Mouse (Mus musculus) cerebellum, adult 11 months (tissue): Measurements from ENCODE around the gene Atxn7l1.

Source experiments
- DNase-seq: peaks from one replicate; pipeline ENCODE4 v3.0.0; 2022

The Atxn7l1 gene

GRCm38 (mm10) chr12:33333914-33334313 lies 186.4 kb downstream of the Atxn7l1 start:
- DNase-seq, result peak; percentile 84

- no peak for DNase-seq
Measured at GRCm38 (mm10) chr12:33334511-33334910, 187.0 kb downstream of the Atxn7l1 start.

DNA sequence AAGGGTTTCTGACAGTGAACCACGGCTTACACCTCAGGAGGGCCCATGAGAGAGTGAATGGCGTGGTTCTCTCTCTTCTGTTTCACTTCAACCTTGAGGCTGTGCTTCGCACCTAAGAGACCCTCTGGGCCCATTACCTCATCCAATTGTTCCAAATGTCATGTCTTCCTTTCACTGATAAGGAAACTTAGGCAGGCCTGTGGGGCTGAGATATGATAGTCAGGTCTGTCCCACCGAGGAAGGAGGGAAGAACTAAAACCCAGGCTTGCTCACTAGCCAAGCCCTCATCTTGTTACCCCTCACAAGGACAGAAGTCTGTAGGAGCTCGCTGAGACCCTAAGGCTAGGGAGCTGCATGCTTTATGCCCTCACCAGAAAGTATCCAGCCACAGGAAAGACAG lies 187.5 kb downstream of the Atxn7l1 start:
- DNase-seq, result no peak

GRCm38 (mm10) chr12:33335410-33335809 lies 187.9 kb downstream of the Atxn7l1 start:
- no peak for DNase-seq

DNA sequence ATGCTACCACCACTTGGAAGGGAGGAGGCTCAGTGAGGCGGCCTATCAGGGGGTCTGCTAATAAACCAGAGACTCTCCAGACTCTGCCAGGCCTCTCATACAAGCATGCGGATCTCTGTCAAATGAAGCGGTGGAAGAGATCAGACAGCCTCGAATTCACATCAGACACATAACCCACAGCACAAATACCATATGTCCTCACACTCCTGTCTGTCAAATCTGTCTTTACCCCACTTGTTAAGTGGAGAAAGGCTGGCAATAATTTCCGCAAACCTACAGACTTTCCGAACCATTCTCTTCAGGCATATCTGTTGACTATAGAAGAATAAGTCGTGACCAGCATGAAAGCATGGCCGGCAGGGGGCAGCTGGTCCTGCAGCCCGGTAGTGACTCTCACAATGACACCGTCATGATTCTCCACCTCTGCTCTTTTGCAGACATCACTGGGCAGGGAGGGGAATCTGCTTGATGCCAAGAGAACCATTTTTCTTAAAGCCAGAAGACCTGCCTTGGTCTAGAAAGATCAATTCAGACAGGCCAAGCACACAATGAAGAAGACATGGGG lies 189.2 kb downstream of the Atxn7l1 start:
- no peak for DNase-seq

DNA sequence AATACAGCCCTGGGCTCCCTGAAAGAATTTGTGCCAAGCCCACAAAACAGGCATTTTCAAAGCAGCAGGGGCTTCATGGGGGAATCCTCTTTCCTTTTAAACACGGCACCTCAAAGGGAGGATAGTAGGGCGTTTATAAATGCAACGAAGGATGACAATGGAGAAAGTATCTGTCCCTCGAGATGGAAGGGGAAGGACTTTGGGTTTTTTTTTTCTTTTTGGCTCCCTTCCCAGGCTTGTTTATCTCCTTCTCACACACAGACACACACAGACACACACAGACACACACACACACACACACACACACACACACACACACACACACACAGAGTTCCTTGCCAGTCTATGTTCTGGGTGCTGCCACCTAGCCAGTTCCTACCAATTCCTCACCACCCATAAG lies 189.8 kb downstream of the Atxn7l1 start:
- DNase-seq, result no peak

DNA sequence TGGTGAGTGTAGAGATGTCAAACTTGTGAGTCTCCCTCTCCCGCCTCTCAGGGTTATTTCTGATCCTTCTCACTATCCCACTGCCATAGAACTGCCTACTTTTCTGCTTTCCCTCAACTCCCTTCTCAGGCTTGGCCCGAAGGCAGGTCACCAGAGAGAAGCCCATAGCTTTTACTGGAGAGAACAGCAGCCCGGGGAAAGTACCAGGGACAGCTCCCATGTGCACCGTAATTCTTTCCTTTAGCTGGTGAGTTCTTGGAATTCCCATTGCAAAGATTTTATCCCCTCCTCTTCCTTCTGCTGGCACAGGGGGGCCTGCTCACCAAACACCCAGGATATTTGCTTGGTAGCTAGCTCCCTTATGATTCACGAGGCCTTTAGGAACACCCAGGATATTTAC lies 190.7 kb downstream of the Atxn7l1 start:
- no peak for DNase-seq

DNA sequence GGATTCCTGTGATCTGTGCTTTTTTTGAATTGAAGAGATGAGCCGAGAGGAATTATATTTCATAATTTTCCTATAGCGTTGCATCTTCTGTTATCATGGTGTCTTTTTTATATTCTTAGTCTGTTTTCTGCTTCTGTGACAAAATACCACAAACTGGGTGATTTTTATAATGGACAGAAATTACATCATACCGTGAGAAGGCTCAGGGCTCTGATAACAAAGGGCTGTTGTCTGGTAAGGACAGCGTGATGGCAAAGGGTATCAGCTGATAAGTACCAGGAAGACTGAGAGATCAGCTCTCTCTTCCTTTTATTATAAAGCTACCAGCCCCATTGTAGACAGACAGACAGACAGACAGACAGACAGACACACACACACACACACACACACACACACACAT lies 192.3 kb downstream of the Atxn7l1 start:
- no peak for DNase-seq

GRCm38 (mm10) chr12:33340698-33341097 lies 193.2 kb downstream of the Atxn7l1 start:
- no peak for DNase-seq

DNA sequence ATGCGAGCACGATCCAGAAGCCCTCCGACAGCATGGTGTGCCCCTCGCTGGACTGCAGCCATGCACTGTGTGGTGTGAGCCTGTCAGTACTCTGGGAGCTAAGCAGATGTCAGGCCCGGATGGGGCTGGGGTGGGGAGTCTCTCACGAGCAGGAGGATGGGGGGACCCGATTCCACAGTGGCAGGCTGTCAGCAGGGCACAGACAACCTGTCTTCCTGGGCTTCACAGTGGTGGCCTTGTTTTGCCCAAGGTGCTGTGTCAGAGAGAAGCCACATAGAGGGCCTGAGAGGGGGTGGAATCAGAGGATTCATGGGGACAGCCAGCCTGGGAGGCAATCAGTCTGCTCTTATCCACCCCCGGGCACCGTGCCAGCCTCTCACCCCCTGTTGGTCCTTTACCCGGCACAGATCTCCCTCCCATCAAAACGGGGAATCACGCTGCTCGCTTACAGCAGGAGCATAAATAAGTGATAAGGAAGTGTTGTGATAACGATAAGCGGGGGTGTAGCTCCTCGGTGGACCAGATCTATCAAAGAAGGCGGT lies 193.9 kb downstream of the Atxn7l1 start:
- peak; percentile 66 for DNase-seq

GRCm38 (mm10) chr12:33344970-33345772 lies 197.7 kb downstream of the Atxn7l1 start:
- DNase-seq, result no peak

DNA sequence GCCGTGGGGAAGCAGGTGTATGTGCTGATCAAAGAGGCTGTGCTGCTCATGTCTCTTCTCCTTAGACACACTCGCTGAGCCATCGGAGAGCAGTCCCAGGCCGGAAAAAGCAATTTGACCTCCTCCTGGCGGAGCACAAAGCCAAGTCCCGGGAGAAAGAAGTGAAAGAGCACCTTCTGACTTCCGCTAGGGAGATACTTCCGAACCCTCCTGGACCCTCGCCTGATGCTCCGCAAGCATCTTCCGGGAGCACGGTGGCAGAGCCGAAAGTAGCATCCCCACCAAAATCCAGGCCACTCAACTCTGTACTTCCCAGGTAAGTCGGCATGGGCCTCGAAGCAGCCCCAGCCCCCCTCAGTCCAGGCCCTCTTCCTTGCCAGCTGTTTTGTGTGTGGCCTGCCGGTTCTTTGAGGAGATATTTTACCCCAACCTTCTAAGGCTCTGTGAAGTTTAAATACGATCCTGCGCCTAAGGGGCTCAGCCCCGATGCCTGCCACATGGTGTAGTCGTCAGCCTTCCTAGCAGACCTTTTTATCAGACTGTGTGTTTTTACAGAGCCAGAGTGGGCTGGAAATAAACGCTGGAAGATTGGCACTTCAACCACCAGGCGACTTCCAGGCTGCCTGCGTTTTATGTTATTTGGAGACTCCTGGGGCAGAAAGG lies 198.4 kb downstream of the Atxn7l1 start:
- no peak for DNase-seq

DNA sequence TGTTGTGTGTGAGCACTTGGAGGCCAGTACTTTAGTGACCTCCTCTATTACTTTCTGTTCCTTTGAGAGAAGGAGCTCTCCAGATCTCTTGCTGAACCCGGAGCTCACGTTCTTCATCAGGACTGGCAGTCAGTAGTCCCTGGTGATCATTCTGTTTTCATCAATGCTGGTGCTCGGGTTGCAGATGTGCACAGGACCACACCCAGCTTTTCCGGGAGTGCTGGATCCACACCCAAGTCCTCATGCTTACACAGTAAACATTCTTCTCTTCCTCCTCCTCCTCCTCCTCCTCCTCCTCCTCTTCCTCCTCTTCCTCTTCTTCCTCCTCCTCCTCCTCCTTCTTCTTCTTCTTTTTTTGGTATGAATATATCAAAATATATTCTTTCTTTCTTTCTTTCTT lies 205.2 kb downstream of the Atxn7l1 start:
- no peak for DNase-seq

GRCm38 (mm10) chr12:33358345-33358744 lies 210.9 kb downstream of the Atxn7l1 start:
- DNase-seq, result no peak

DNA sequence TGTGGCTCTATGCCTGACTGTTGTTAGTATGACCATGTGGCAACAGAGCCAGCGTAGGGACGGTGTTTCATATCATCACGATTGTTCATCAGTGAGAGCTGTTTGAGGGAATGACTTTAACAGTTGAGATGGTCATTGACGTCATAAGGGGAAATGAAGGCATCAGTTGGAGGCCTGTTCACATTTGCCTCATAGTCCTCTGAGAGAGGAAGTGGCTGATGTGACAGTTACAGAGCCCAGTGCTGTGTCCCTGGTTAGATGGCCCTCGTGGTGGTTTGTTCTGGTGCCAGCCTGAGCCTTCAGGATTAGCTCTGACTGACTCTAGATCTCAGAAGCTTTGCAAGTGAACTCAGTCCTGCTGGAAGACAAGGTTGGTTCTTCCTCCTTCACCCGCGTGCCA lies 211.7 kb downstream of the Atxn7l1 start:
- DNase-seq, result no peak

DNA sequence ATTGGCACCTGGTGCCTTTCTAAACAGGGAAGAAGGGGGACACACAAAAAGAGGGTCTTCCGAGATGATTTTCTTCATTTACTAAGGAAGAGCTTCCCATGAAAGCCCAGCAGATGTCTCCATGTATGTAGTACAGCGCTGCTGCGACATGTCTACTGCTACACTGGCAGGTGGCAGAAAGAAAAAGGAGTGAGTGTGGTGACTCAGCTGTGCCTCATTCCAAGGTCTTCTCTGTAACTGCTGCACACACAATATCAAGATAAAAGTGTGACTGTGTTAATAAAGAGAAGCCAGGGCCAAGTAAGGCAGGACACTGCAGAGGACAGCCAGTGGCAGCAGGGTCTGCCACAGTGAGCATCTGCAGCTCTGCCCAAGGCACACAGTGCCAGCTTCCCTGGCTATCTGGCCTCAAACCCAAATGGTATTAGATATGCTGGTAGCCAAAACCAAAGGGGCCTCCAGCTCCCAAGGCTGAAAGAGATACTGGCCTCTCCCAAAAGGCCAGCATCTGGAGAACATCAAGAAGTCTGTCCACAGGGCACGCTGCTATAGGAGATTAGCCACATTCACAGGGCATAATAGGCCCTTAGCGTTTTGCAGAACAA lies 212.5 kb downstream of the Atxn7l1 start:
- peak; percentile 10 for DNase-seq

GRCm38 (mm10) chr12:33360729-33361128 lies 213.2 kb downstream of the Atxn7l1 start:
- peak; percentile 81 for DNase-seq

DNA sequence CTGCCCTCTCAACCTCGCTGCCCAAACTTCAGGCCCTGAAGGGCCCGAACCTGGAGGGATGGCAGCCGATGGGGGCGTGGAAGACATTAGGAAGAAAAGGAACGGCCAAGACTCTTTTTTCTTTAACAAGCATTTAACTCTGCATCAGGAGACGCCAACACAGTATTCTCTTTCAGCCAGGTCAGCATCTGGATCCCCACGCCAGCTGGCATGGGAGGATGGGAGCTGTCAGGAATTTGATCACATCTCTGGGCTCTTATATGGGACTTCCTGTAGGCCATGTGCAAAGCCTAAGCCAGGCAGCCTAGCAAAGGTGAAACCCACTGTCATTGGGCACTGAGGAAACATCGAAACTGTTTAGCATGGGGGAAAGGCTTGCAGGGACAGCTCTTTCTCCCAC lies 217.0 kb downstream of the Atxn7l1 start:
- DNase-seq, result no peak

- DNase-seq, result no peak
Measured at GRCm38 (mm10) chr12:33365133-33365532, 217.6 kb downstream of the Atxn7l1 start.

- no peak for DNase-seq
Measured at GRCm38 (mm10) chr12:33369555-33369954, 222.1 kb downstream of the Atxn7l1 start.

- peak; percentile 40 for DNase-seq
Measured at GRCm38 (mm10) chr12:33379624-33380445, 232.3 kb downstream of the Atxn7l1 start.

DNA sequence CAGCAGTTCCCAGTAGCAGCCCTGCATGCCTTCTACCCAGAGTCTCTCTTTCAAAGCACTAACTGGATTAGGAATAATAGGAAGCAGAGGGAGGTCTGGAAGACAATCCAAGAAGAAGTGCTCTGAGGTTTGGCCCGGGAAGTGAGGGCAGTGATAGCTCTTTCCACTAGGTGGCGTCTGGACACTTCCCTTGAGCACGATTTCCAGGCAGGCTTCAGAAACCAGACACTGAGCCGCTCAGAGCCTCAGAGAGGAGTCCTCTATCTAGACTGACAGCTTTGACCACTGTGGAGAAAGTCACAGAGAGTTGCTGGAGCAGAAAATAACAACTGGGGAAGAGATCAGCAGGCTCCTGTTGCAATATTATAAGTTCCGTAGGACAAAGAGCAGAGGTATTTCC lies 241.3 kb downstream of the Atxn7l1 start:
- peak; percentile 53 for DNase-seq
